Mouse (Mus musculus) hindlimb bud, embryonic 11.5 days (tissue): ENCODE measurements at regions not wholly inside any gene's neighbourhood (a gene's known extent, or its start where the extent isn't known, plus 50 kb on each side); places are given as distances from the start of the nearest gene placed in this dataset.
"Not testable (repeated sequence)": the region's sequence is repeated elsewhere in the genome, so short reads cannot be mapped to it uniquely, and the experiment has no call there.

Experiments
- DNase-seq: peaks from one replicate; pipeline ENCODE4 v3.0.0-alpha.2; 2012; ENCODE audit warnings: low read depth, low spot score; ENCODE audit errors: extremely low spot score

- DNase-seq: not testable (repeated sequence)
Measured at GRCm38 (mm10) chr12:117327086-117327485, 189.2 kb upstream of the Rapgef5 start.

- DNase-seq: no peak
Measured at GRCm38 (mm10) chr12:117330418-117330817, 185.9 kb upstream of the Rapgef5 start.

GRCm38 (mm10) chr12:117336856-117337255, 179.4 kb upstream of the Rapgef5 start:
- no peak for DNase-seq

GRCm38 (mm10) chr12:117342321-117342720, 174.0 kb upstream of the Rapgef5 start:
- no peak for DNase-seq

GRCm38 (mm10) chr12:117343121-117343520, 173.2 kb upstream of the Rapgef5 start:
- no peak for DNase-seq

- not testable (repeated sequence) for DNase-seq
Measured at GRCm38 (mm10) chr12:117343605-117344004, 172.7 kb upstream of the Rapgef5 start.

- DNase-seq: peak; percentile 69
Measured at GRCm38 (mm10) chr12:117344266-117345087, 171.8 kb upstream of the Rapgef5 start.

- DNase-seq: no peak
Measured at GRCm38 (mm10) chr12:117345088-117345977, 170.9 kb upstream of the Rapgef5 start.

GRCm38 (mm10) chr12:117346091-117346490, 170.2 kb upstream of the Rapgef5 start:
- DNase-seq: no peak

- DNase-seq: no peak
Measured at GRCm38 (mm10) chr12:117347135-117347534, 169.1 kb upstream of the Rapgef5 start.

GRCm38 (mm10) chr12:117348516-117348915, 167.8 kb upstream of the Rapgef5 start:
- no peak for DNase-seq

- no peak for DNase-seq
Measured at GRCm38 (mm10) chr12:117351900-117352299, 164.4 kb upstream of the Rapgef5 start.

GRCm38 (mm10) chr12:117352511-117352910, 163.8 kb upstream of the Rapgef5 start:
- DNase-seq: no peak

GRCm38 (mm10) chr12:117352938-117353337, 163.3 kb upstream of the Rapgef5 start:
- DNase-seq: no peak

GRCm38 (mm10) chr12:117357811-117358210, 158.5 kb upstream of the Rapgef5 start:
- no peak for DNase-seq

GRCm38 (mm10) chr12:117358891-117359290, 157.4 kb upstream of the Rapgef5 start:
- DNase-seq: no peak

GRCm38 (mm10) chr12:117360215-117360614, 156.1 kb upstream of the Rapgef5 start:
- no peak for DNase-seq

GRCm38 (mm10) chr12:117361826-117362225, 154.5 kb upstream of the Rapgef5 start:
- DNase-seq: no peak

GRCm38 (mm10) chr12:117363457-117363856, 152.8 kb upstream of the Rapgef5 start:
- not testable (repeated sequence) for DNase-seq

- no peak for DNase-seq
Measured at GRCm38 (mm10) chr12:117365181-117365580, 151.1 kb upstream of the Rapgef5 start.

- no peak for DNase-seq
Measured at GRCm38 (mm10) chr12:117365876-117366275, 150.4 kb upstream of the Rapgef5 start.
